Mouse (Mus musculus): Measurements from ENCODE around the gene Lcat. TPM values are rescaled to one million over a fixed set of nuclear protein-coding genes. Genes with fewer than 3 reads are reported as not detected.

Lcat gene
- total RNA-seq, 2 experiments from 2014 or later = 0.25 TPM; not detected in 1

DNA sequence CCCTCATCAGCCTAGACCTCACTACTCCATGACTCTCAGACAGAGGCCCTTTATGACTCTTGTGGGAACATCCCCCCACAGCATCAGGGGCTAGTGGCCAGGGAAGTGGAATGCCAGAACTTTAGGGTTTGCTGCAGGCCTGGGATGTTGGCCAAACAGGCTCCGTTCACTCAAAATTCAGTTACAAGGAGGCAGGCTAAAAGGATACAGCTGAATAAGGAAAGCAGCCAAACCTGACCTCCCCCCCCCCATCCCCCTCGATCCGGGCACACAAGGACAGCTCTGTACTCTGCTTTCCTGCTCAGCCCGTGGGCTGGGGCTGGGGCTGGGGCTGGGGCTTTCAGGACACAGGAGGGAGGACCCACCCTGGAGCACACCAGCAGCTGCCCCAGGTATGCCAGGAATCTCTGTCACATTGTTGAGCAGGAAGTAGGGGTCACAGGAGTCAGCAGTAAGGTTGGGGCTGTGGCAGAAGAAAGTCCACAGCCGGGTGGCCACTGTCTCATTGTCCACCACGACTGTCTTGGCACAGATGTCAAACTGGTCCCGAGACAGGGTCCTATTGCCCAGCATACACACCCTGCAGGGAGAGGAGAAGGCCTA lies 8.0 kb upstream of the Lcat start:
- DNase-seq = peak in 1 of 2 experiments; percentile 33
- intact Hi-C loops (cut with DNase I) = no loop called here

DNA sequence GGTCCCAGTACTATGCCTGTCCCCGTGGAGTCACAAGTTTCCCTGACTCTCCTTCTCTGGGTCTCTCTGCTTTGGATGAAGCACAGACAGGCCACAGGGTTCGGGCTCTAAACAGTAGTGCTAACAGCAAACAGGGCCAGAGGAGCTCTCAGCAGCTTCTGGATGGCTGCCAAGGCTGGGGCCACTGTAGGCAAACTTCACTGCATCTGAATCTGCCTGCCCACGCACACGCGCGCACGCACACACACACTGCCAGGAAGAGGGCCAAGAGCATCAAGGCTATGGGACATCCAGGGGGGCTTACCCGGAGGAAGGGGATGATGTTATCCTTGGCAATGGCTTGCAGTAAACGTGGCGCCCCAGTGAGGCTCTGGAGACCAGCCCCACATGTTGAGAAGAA lies 6.2 kb upstream of the Lcat start:
- intact Hi-C loops (cut with DNase I) = no loop called here
- no peak for DNase-seq

GRCm38 (mm10) chr8:105942542-105942941 lies 640 bp downstream of the Lcat start:
- DNase-seq = no peak
- intact Hi-C loops (cut with DNase I) = no loop called here

DNA sequence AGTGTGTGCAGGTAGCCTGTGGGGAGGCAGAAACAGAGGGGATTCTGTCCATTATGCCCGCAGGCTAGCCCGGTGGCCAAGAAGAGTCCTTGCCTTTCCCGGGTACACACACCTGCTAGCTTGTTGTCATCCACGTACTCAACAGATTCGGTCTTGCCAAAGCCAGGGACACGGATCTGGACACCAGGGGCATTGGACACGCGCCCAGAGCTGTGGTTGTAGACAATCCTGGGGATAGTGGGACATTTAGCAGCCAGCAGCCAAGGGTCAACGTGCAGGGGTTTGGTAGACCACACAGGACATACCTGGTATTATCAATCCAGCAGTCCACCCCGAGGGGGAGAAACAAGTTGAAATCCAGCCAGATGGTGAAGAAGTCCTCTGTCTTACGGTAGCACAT lies 1.2 kb downstream of the Lcat start:
- intact Hi-C loops (cut with DNase I) = no loop called here
- no peak for DNase-seq

- intact Hi-C loops (cut with DNase I) = no loop called here
These were observed 4.9 kb downstream of the Lcat start, which contains the start of gene Psmb10 for GRCm38 (mm10) chr8:105938306-105938669. TSS of gene Psmb10 (minus strand) at chr8:105938444.

DNA sequence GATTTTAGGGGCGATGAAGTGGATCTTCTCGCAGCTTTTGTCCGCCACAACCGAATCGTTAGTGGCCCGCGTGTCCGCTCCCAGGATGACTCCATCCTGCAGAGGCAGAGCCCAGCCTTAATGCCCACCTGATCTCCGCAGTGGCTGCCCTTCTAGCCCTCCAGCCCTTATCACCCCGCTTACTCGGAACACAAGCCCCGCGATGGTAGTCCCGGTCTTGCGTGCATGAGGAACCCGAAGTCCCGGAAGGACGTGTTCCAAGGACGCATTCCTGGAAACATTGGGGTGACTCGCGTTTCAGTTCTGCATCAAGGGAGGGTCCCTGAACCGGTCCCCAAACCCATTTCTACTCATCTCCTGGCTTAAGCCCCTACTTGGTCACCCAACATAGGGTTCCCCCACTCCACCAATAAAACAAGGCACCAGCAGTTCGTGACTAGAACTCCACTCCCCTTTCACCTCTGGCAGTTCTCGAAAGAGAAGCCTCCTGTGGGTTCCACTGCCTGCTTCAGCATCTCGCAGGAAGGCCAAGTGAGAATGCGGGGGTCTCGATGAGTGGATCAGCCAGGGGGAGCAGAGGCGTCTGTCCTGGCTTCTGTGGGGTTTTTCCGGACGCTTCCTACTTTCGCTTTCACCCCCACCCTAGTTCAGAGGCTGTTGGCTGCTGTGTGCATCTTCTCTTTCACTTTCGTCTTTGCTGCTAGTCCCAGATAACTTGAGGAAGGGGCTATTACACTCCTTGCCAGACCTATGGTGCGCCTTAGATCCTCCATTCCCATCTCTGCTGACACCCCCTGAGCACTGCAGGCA lies 5.5 kb downstream of the Lcat start:
- intact Hi-C loops (cut with DNase I) = no loop called here

More at GRCm38 (mm10) chr8:105938306-105938669, 4.9 kb downstream of the Lcat start, which contains the start of gene Psmb10:
- DNase-seq = no peak

DNA sequence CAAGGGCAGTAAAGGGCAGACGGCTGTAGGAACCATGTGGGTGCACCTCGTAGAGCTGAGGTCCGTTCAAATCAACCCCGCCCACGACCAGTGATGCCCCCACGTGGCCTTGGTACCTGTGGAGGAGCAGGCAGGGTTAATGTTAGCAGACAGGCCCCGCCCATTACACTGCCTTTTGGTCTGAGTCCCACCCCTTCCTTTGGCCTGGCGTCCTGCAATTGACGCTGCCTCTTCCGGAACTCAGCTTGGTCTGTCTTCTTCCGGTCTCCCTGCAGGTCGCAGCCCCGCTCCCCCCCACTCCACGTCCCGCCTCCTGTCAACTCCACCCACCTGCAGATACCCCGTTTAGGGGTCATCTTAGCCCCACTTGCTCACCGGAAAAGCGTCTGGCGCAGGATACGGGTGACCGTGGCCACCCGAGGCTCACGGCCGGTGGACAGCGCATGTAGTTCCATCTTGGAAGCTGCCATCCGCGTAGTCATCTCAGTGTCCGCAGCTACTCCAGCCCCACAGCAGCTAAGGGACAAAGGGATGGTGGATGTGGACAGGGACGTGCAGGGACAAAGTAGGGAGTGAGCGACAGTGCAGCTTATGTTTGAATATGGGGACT lies 6.2 kb downstream of the Lcat start:
- intact Hi-C loops (cut with DNase I) = no loop called here
- DNase-seq = peak; percentile 82

More for the DNA sequence above, 5.5 kb downstream of the Lcat start:
- peak in 1 of 2 experiments; percentile 27 for DNase-seq

DNA sequence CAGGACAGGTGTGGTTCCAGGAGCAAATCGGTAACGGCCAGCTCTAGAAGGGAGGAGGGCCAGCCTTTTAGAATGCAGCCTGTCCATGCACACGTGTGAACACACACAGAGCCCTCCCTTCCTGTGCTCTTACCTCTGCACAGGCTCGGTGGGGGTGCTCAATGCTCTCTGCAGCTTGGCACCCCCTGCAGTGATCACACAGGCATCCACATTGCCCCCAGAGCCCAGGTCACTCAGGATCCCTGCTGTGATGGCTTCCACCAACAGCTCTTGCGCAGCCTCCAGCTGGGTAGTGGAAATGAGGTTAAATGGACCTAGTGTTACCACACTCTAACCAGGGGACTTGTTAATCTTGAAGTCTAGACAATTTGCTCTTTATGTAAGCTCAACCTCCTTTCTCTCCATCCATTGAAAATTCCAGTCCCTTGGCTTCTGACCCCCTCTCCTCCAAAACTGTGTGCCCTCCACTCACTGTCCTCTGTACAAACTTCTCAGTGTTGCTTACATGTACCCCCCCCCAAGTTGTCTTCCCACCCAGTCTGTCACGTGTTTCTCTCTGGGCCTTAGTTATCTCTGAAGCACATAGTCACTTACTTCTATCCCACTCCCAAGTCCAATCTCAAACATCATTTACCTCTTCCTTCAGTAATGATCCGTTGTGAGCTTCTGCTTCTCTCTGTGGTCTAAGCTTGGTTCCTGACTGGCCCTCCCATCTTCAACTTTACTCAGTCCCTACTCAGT lies 7.1 kb downstream of the Lcat start:
- intact Hi-C loops (cut with DNase I) = no loop called here
- DNase-seq = no peak

GRCm38 (mm10) chr8:105935105-105935504 lies 8.1 kb downstream of the Lcat start:
- intact Hi-C loops (cut with DNase I) = no loop called here
- no peak for DNase-seq

- intact Hi-C loops (cut with DNase I) = loop anchor here (5.0 kb wide), 1 partner anchor 81 kb away; the partner anchor contains the start of gene Cenpt
- no peak for DNase-seq
These were observed 9.4 kb downstream of the Lcat start, which contains the start of gene Ctrl for GRCm38 (mm10) chr8:105933762-105934161. TSS of gene Ctrl (minus strand) at chr8:105933862.

DNA sequence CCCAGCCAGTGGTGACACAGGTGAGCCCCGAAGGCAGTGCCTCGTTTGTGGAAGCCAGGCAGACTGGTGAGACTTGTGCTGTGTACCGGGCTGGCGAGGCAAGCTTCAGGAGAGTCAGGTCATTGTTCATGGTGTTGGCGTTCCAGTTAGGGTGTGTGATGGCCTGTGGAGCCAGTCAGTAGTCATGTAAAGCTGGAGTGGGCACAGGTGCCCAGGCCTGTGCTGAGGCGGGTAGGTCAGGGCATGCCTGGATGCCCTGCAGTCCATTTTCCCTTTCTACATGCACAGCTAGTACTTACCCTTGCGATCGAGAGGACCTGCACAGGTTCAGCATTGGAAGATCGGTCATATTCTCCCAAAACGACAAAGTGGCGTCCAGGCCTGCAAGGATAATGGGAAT lies 10.7 kb downstream of the Lcat start:
- intact Hi-C loops (cut with DNase I) = loop anchor here (5.0 kb wide), 1 partner anchor 80 kb away; the partner anchor contains the start of gene Cenpt
- no peak for DNase-seq

- no peak for DNase-seq
- intact Hi-C loops (cut with DNase I) = loop anchor here (2.0 to 5.0 kb wide), 2 partner anchors 79 to 214 kb away; partner anchors contain the start of gene Cenpt
These were observed 11.9 kb downstream of the Lcat start for GRCm38 (mm10) chr8:105931271-105931670.

DNA sequence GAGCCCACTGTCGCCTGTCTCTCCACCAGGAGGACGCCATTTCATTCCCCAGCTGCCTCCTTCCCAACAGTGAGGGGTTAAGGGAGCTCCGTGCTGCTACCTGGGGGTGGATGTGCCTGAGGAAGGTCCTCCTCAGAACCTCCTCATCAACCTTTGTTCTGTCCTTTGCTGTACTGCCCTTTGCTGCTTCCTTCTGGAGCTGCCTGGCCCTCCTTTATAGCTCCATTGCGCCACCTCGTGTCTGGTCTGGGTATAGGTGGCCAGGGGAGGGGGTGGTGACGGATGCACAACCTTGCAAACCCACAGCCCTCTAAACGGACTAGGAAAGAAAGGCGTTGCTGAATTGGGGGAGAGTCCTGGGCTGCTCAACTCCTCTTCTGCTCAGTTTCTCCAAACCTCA lies 12.6 kb downstream of the Lcat start:
- intact Hi-C loops (cut with DNase I) = loop anchor here (1.0 to 5.0 kb wide), 3 partner anchors 78 to 214 kb away; partner anchors contain the start of gene Cenpt
- DNase-seq = peak; percentile 78 to 79

- DNase-seq = no peak
- intact Hi-C loops (cut with DNase I) = no loop called here
These were observed 18.1 kb downstream of the Lcat start for GRCm38 (mm10) chr8:105925123-105925522.

- intact Hi-C loops (cut with DNase I) = no loop called here
- DNase-seq = no peak
These were observed 23.8 kb downstream of the Lcat start for GRCm38 (mm10) chr8:105919390-105919789.

DNA sequence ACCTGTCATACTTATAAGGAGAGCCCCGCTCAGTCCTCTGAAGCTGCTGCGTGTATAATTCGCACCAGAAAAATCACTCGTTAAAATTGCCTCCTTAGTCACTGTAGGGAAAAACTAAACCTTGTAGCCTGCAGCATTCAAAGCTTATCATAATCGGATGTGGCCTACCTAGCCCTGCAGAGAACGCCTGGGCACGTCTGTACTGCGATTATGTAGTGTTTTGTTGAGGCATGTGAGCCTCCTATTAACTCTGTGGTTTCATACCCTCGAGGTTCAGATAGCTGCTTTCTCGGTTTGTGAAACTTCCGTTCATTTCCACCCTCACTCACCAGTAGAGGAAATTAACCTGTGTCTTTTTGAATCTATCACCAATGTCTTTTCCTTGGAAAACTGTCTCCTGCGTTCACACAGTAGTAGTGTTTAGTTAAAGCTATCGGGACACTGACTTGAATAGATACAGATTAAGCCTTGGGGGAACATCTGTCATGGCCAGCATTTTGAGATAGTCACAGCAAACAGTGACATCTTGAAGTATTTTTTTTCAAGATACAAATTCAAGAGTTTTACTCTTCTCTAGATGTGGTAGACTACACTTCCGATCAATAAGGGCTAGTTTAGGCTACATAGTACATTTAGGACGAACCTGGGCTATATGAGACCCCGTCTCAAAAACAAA lies 42.1 kb downstream of the Lcat start:
- DNase-seq = no peak
- intact Hi-C loops (cut with DNase I) = no loop called here

- peak; percentile 86 to 90 for DNase-seq
- intact Hi-C loops (cut with DNase I) = no loop called here
These were observed 42.8 kb downstream of the Lcat start, which contains the start of gene Pskh1 for GRCm38 (mm10) chr8:105900180-105900940. TSS of gene Pskh1 (plus strand) at chr8:105900441.

DNA sequence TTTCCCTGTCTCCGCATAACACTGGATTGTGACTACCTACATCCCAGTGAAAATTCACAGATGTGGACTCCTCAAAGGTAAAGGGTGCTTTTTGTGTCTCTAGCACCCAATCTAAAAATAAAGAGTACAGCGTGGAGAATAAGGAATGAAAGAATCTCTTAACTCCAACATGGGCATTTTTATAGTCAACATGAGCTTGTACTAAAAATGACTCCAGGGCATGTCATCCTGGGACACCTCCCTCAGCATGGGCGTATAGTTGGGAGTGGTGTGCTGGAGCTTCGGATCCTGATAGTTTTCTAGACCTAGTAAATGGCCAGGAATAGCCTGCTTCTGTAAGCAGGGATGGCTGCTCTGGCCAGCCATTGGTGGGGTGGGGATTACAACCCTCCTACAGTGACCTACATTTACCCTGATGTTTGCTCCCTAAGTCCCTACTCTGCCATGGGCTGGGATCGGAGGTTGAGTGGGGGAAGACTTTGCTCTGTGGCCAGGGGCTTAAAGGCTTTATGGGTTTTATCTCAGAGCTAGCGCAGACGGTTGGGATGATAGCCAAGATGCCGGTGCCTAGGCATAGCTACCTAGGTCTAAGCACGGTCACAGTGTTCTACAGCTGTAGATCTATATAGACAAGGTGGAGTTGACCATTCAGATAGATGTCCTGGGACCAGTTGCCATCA lies 45.2 kb downstream of the Lcat start:
- intact Hi-C loops (cut with DNase I) = no loop called here
- DNase-seq = no peak
